In genomic region chr7:34680771-34681421, GRCm38 (mm10) we compare ENCODE assay signal across 19 mouse cellular contexts. TPM values are rescaled to one million over a fixed set of nuclear protein-coding genes. Genes with fewer than 3 reads are reported as not detected.
DNase-seq lines count a peak whose midpoint lies in the region; ATAC-seq and TF ChIP-seq lines count a peak whose summit lies in the region.
"Had no signal": no experiment of that assay in that cellular context is flagged by ENCODE, and none has a peak within 500 bp of the region (broad histone marks: within the 10 kb centered on the region; RNA-seq: fewer than 3 reads in every experiment).

No protein-coding gene starts in this region.

- H3K4me3 ChIP-seq in layer of hippocampus, adult 2 months: no peak overlapping the region
- H3K4me3 ChIP-seq in neural tube, embryonic 13.5 days: no peak overlapping the region
- H3K4me3 ChIP-seq in hindbrain, embryonic 15.5 days: no peak overlapping the region
- no peak overlapping the region for H3K4me3 ChIP-seq in neural tube, embryonic 15.5 days (replicated peaks)
- H3K4me3 ChIP-seq: gastrocnemius, adult 2 months; kidney, embryonic 15.5 days; limb, embryonic 10.5 days; liver, embryonic 13.5 days; neural tube, embryonic 12.5 days; stomach, embryonic 15.5 days had no signal

- H3K4me2 ChIP-seq in neural tube, embryonic 13.5 days: no peak overlapping the region
- peak overlapping the region; percentile 23 for H3K4me2 ChIP-seq in hindbrain, embryonic 15.5 days
- no peak overlapping the region; the same call in 1 of the 2 replicates for H3K4me2 ChIP-seq in neural tube, embryonic 15.5 days
- H3K4me2 ChIP-seq: kidney, embryonic 15.5 days; liver, embryonic 13.5 days; neural tube, embryonic 12.5 days; stomach, embryonic 15.5 days had no signal

- peak overlapping the region; percentile 46; the same call in 1 of the 2 replicates for H3K27ac ChIP-seq in layer of hippocampus, adult 2 months
- peak overlapping the region; percentile 52; the same call in 1 of the 2 replicates for H3K27ac ChIP-seq in neural tube, embryonic 13.5 days (replicated peaks)
- H3K27ac ChIP-seq in hindbrain, embryonic 15.5 days (replicated peaks): peak overlapping the region; percentile 54
- no peak overlapping the region for H3K27ac ChIP-seq in neural tube, embryonic 15.5 days (replicated peaks)
- H3K27ac ChIP-seq: gastrocnemius, adult 2 months; kidney, embryonic 15.5 days; limb, embryonic 10.5 days; liver, embryonic 13.5 days; neural tube, embryonic 12.5 days; stomach, embryonic 15.5 days had no signal

- ATAC-seq in neural tube, embryonic 13.5 days (ENCODE audit: low read depth): 0 out of 2 replicates have a peak, but pooled peaks have one; percentile 10
- peak; percentile 73 for ATAC-seq in hindbrain, embryonic 15.5 days (ENCODE audit: low FRiP score, low read depth)
- peak; percentile 16; the same call in 1 of the 2 replicates for ATAC-seq in neural tube, embryonic 15.5 days (ENCODE audit: low FRiP score)
- ATAC-seq: CD4-positive, CD25-positive, alpha-beta regulatory T cell, adult 4 months had no signal

- TF ChIP-seq CTCF in layer of hippocampus, adult 2 months (conservative IDR thresholded peaks at IDR 0.05): peak; percentile 64

- DNase-seq in layer of hippocampus, adult 2 months (ENCODE audit: low spot score in 2 of 2): peak in 1 of 2 experiments; percentile 32
- no peak for DNase-seq in layer of hippocampus, adult 9-11 months
- no peak for DNase-seq in neural tube, embryonic 10.5 days (ENCODE audit: extremely low spot score, low spot score)
- DNase-seq in heart, adult 8-10 months (ENCODE audit: low spot score): no peak
- DNase-seq: adrenal gland, adult 8-10 months; cerebellum, adult 9-10 months; gastrocnemius, adult 2 months; heart, adult 11 months; liver, embryonic 13.5 days; spleen, adult 18-20 months had no signal

- no peak overlapping the region for H3K9ac ChIP-seq in neural tube, embryonic 13.5 days
- H3K9ac ChIP-seq in hindbrain, embryonic 15.5 days: no peak overlapping the region
- no peak overlapping the region for H3K9ac ChIP-seq in neural tube, embryonic 15.5 days (replicated peaks)
- H3K9ac ChIP-seq: kidney, embryonic 15.5 days; liver, embryonic 13.5 days; neural tube, embryonic 12.5 days; stomach, embryonic 15.5 days had no signal

- H3K36me3 ChIP-seq in neural tube, embryonic 13.5 days: no peaks in the 10 kb centered on the region
- H3K36me3 ChIP-seq in hindbrain, embryonic 15.5 days: no peaks in the 10 kb centered on the region
- H3K36me3 ChIP-seq in neural tube, embryonic 15.5 days: no peaks in the 10 kb centered on the region
- H3K36me3 ChIP-seq: kidney, embryonic 15.5 days; limb, embryonic 10.5 days; liver, embryonic 13.5 days; neural tube, embryonic 12.5 days; stomach, embryonic 15.5 days had no signal

- WGBS in neural tube, embryonic 13.5 days: 47% methylated on average over 15 of the region's 15 CpGs
- WGBS in hindbrain, embryonic 15.5 days: 31% methylated on average over 15 of the region's 15 CpGs
- 37% methylated on average over 15 of the region's 15 CpGs for WGBS in neural tube, embryonic 15.5 days

- H3K9me3 ChIP-seq in neural tube, embryonic 13.5 days: no peaks in the 10 kb centered on the region
- no peaks in the 10 kb centered on the region for H3K9me3 ChIP-seq in hindbrain, embryonic 15.5 days
- no peaks in the 10 kb centered on the region for H3K9me3 ChIP-seq in neural tube, embryonic 15.5 days (replicated peaks)
- H3K9me3 ChIP-seq: kidney, embryonic 15.5 days; limb, embryonic 10.5 days; liver, embryonic 13.5 days; neural tube, embryonic 12.5 days; stomach, embryonic 15.5 days had no signal

- peaks cover 24% of the 10 kb centered on the region for H3K4me1 ChIP-seq in neural tube, embryonic 13.5 days (replicated peaks)
- peaks cover 18% of the 10 kb centered on the region for H3K4me1 ChIP-seq in hindbrain, embryonic 15.5 days (replicated peaks)
- H3K4me1 ChIP-seq in neural tube, embryonic 15.5 days: peaks cover 19% of the 10 kb centered on the region
- H3K4me1 ChIP-seq: liver, embryonic 13.5 days had no signal

- peaks cover 2% of the 10 kb centered on the region for H3K27me3 ChIP-seq in neural tube, embryonic 13.5 days
- H3K27me3 ChIP-seq in hindbrain, embryonic 15.5 days: peaks cover 2% of the 10 kb centered on the region; the same call in 1 of the 2 replicates
- peaks cover 1% of the 10 kb centered on the region; the same call in 1 of the 2 replicates for H3K27me3 ChIP-seq in neural tube, embryonic 15.5 days (replicated peaks)

RNA-seq across cellular contexts. Expression of gene Kctd15, which starts 24.4 kb away (rescaled TPM):
- 10 to 100 TPM; 11.2 to 11.5 TPM for total RNA-seq in layer of hippocampus, adult 2 months (2021)
- polyA plus RNA-seq in neural tube, embryonic 13.5 days (2015; fragmentation: Nextera tagmentation; extraction: Ambion mirVana): 38.3 and 39.6 TPM in 2 replicates
- 24.1 and 26.0 TPM in 2 replicates for polyA plus RNA-seq in hindbrain, embryonic 15.5 days (2015; fragmentation: Nextera tagmentation; extraction: Ambion mirVana)
- polyA plus RNA-seq in neural tube, embryonic 15.5 days (2015; fragmentation: Nextera tagmentation; extraction: Ambion mirVana): 26.0 and 26.9 TPM in 2 replicates
- total RNA-seq in heart, adult 8-10 months (2022): 1 to 10 TPM; 2.4 to 3.9 (median 3.2) TPM
- total RNA-seq: MEL had no signal
- polyA plus RNA-seq: CD4-positive, CD25-positive, alpha-beta regulatory T cell, adult 4 months had no signal

Comparison
In these comparisons a context has a peak if more than half of its experiments do, and no peak if none do; other contexts are left out.
1. ATAC-seq: peak in every context shown above with its lines; median percentile 73 in hindbrain, embryonic 15.5 days; 16 in neural tube, embryonic 15.5 days; 10 in neural tube, embryonic 13.5 days.